15 mouse cellular contexts compared by ENCODE assay signal in genomic region chr10:63786390-63786789, GRCm38 (mm10).
"Had no signal": no experiment of that assay in that cellular context is flagged by ENCODE, and none has a peak within 500 bp of the region (broad histone marks: within the 10 kb centered on the region; RNA-seq: fewer than 3 reads in every experiment).

No protein-coding gene starts in this region.

- H3K36me3 ChIP-seq: neural tube, embryonic 15.5 days; stomach, embryonic 15.5 days had no signal

- H3K4me1 ChIP-seq: neural tube, embryonic 15.5 days; stomach, embryonic 15.5 days had no signal

- H3K27ac ChIP-seq: neural tube, embryonic 15.5 days; stomach, embryonic 15.5 days; stomach, postnatal 0 days had no signal

- H3K9ac ChIP-seq: neural tube, embryonic 15.5 days; stomach, embryonic 15.5 days had no signal

- H3K4me3 ChIP-seq: neural tube, embryonic 15.5 days; stomach, embryonic 15.5 days had no signal

- DNase-seq: retina, postnatal 1 day; right cerebral cortex, adult 18-20 months; right cerebral cortex, postnatal 14 days; right cerebral cortex, postnatal 25 days; right cerebral cortex, postnatal 4 days; spleen, adult 18-20 months; thymus, adult 18-20 months; thymus, adult 2 months; thymus, postnatal 14 days; thymus, postnatal 25 days; thymus, postnatal 36 days; thymus, postnatal 4 days had no signal

- H3K27me3 ChIP-seq: neural tube, embryonic 15.5 days; stomach, embryonic 15.5 days had no signal

- H3K9me3 ChIP-seq: neural tube, embryonic 15.5 days; stomach, embryonic 15.5 days had no signal

- H3K4me2 ChIP-seq: neural tube, embryonic 15.5 days; stomach, embryonic 15.5 days had no signal
